Mouse (Mus musculus): ENCODE measurements at regions not wholly inside any gene's neighbourhood (a gene's known extent, or its start where the extent isn't known, plus 50 kb on each side); places are given as distances from the start of the nearest gene placed in this dataset.
A peak's percentile ranks its signal among the peaks of the same experiment; 100 is the strongest.
"Not testable (repeated sequence)": the region's sequence is repeated elsewhere in the genome, so short reads cannot be mapped to it uniquely, and the experiment has no call there.

DNA sequence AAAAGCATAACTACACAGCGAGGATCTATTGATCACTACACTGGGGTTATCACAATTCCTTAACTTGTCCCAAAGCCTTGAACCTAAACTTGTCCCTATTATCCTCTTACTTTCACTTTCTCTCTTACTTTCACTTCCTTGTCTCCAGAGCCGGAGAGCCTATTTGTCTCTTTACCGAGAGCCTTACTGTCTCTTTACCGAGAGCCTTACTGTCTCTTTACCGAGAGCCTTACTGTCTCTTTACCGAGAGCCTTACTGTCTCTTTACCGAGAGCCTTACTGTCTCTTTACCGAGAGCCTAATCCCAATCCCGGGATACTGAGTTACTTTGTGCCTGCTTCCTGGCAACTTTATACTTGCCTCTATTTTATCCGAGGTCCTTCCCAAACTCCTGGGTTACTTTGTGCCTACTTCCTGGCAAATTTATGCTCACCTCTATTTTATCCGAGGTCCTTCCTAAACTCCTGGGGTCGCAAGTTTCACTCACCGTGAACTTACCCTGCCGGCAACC, 335.3 kb upstream of the Ccng1 start:
- H3K9me3 ChIP-seq (replicated peaks; ENCODE audit: control insufficient read depth, low read length); H3K27me3 ChIP-seq (ENCODE audit: control insufficient read depth, insufficient read depth, low read length); H3K4me1 ChIP-seq (ENCODE audit: control insufficient read depth, insufficient read depth, low read length); H3K9ac ChIP-seq (ENCODE audit: low read length); H3K4me2 ChIP-seq (ENCODE audit: low read depth, low read length); ATAC-seq (ENCODE audit: insufficient read depth, low FRiP score); H3K36me3 ChIP-seq (ENCODE audit: control insufficient read depth, insufficient read depth, low read length); H3K27ac ChIP-seq (ENCODE audit: low read length); H3K4me3 ChIP-seq (replicated peaks; ENCODE audit: low read length): not testable (repeated sequence)
- WGBS, result 98% methylated on average over 9 of the region's 14 CpGs

DNA sequence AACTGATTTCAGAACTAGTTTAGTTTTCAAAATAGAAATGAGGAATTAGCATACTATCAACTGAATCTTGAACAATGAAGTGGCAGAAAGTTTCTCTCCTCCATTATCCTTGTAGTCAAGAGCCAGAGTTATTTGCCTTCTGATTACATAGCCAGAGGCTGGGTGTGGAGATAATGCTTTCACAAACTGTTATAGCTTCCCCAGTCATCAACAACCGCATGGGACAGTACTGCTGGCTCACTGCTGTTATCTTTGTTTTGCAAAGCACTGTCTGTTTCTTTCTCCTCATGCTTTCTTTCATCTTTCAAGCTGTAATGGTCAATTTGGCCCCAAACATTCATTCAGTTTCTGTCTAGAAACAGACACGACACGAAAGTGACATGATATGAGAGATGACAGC, 308.5 kb upstream of the Ccng1 start:
- ATAC-seq (ENCODE audit: insufficient read depth, low FRiP score), result no peak
- Histone ChIP-seq H3K4me2 (ENCODE audit: low read depth, low read length) (no peak overlapping the region), H3K4me1 (ENCODE audit: control insufficient read depth, insufficient read depth, low read length) (no peaks in the 10 kb centered on the region), H3K9me3 (replicated peaks; ENCODE audit: control insufficient read depth, low read length) (no peaks in the 10 kb centered on the region), H3K27me3 (ENCODE audit: control insufficient read depth, insufficient read depth, low read length) (no peaks in the 10 kb centered on the region), H3K27ac (ENCODE audit: low read length) (no peak overlapping the region), H3K4me3 (replicated peaks; ENCODE audit: low read length) (no peak overlapping the region), H3K36me3 (ENCODE audit: control insufficient read depth, insufficient read depth, low read length) (no peaks in the 10 kb centered on the region), H3K9ac (ENCODE audit: low read length) (no peak overlapping the region)
- 67% methylated on average over 3 of the region's 3 CpGs for WGBS

DNA sequence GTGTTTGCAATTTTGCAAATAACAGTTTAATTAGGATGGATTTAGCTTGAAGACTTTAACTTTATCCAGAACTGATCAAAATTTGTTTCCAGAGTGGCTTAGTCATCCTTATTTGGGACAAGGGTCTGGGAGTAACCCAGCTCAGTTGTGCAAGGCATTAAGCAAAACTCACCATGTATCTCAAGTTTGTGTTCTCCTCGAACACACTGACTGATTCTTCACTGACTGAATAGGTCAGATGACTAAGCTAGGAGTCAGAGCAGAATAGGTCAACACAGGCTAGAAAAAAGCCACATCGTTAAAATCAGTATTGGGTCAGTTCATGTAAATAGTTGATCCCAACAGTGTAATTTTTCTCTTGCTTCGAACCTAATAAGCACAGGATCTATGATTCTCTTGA, 302.7 kb upstream of the Ccng1 start:
- H3K27ac ChIP-seq (ENCODE audit: low read length), result no peak overlapping the region
- H3K4me3 ChIP-seq (replicated peaks; ENCODE audit: low read length), result no peak overlapping the region
- no peaks in the 10 kb centered on the region for H3K4me1 ChIP-seq (ENCODE audit: control insufficient read depth, insufficient read depth, low read length)
- no peaks in the 10 kb centered on the region for H3K9me3 ChIP-seq (replicated peaks; ENCODE audit: control insufficient read depth, low read length)
- H3K27me3 ChIP-seq (ENCODE audit: control insufficient read depth, insufficient read depth, low read length), result no peaks in the 10 kb centered on the region
- ATAC-seq (ENCODE audit: insufficient read depth, low FRiP score), result no peak
- 64% methylated on average over 3 of the region's 3 CpGs for WGBS
- H3K9ac ChIP-seq (ENCODE audit: low read length), result no peak overlapping the region
- no peak overlapping the region for H3K4me2 ChIP-seq (ENCODE audit: low read depth, low read length)
- H3K36me3 ChIP-seq (ENCODE audit: control insufficient read depth, insufficient read depth, low read length), result no peaks in the 10 kb centered on the region

DNA sequence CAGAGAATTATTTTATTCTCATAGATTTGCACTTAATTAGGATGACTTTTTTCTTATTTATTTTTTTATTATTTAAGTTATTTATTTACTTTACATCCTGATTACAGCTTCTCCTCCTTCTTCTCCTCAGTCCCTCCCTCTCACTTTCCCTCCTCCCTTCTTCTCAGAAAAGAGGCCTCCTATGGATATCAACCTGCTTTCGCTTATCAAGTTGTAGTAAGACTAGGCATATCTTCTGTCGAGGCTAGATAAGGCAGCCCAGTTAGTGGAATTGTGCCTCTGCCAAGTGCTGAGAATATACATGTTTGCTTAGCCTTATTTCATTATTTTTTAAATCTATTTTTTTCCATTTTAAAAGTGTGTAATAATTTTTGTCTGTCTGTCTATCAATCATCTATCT, 274.9 kb upstream of the Ccng1 start:
- no peak overlapping the region for H3K9ac ChIP-seq (ENCODE audit: low read length)
- WGBS, result 77% methylated on average over 2 of the region's 2 CpGs
- H3K4me3 ChIP-seq (replicated peaks; ENCODE audit: low read length), result no peak overlapping the region
- H3K27ac ChIP-seq (ENCODE audit: low read length), result no peak overlapping the region
- H3K9me3 ChIP-seq (replicated peaks; ENCODE audit: control insufficient read depth, low read length), result no peaks in the 10 kb centered on the region
- no peaks in the 10 kb centered on the region for H3K27me3 ChIP-seq (ENCODE audit: control insufficient read depth, insufficient read depth, low read length)
- ATAC-seq (ENCODE audit: insufficient read depth, low FRiP score), result no peak
- H3K36me3 ChIP-seq (ENCODE audit: control insufficient read depth, insufficient read depth, low read length), result no peaks in the 10 kb centered on the region
- no peaks in the 10 kb centered on the region for H3K4me1 ChIP-seq (ENCODE audit: control insufficient read depth, insufficient read depth, low read length)
- no peak overlapping the region for H3K4me2 ChIP-seq (ENCODE audit: low read depth, low read length)

DNA sequence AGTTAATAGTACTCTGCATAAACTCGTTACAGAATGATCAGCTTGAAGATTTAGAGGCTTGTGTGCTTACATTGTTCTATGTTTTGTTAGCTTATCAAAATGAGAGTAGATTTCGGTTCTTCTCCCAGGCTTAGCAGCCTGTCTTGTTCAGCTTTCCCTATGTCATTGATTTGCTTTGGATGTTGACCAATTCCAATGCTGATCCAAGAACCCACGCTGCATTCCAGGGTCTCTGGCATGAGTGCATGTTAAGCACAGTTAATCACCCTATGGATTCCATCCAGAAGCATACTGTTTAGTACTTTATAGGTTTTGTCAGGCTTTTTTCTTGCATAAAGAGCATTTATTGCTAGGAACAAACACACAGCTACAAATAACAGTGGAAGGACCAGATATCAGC, 255.0 kb upstream of the Ccng1 start:
- ATAC-seq (ENCODE audit: insufficient read depth, low FRiP score), result no peak
- Histone ChIP-seq H3K36me3 (ENCODE audit: control insufficient read depth, insufficient read depth, low read length) (no peaks in the 10 kb centered on the region), H3K9me3 (replicated peaks; ENCODE audit: control insufficient read depth, low read length) (no peaks in the 10 kb centered on the region), H3K4me2 (ENCODE audit: low read depth, low read length) (no peak overlapping the region), H3K27ac (ENCODE audit: low read length) (no peak overlapping the region), H3K4me3 (replicated peaks; ENCODE audit: low read length) (no peak overlapping the region), H3K4me1 (ENCODE audit: control insufficient read depth, insufficient read depth, low read length) (no peaks in the 10 kb centered on the region), H3K9ac (ENCODE audit: low read length) (no peak overlapping the region), H3K27me3 (ENCODE audit: control insufficient read depth, insufficient read depth, low read length) (no peaks in the 10 kb centered on the region)
- 51% methylated on average over 3 of the region's 3 CpGs for WGBS

DNA sequence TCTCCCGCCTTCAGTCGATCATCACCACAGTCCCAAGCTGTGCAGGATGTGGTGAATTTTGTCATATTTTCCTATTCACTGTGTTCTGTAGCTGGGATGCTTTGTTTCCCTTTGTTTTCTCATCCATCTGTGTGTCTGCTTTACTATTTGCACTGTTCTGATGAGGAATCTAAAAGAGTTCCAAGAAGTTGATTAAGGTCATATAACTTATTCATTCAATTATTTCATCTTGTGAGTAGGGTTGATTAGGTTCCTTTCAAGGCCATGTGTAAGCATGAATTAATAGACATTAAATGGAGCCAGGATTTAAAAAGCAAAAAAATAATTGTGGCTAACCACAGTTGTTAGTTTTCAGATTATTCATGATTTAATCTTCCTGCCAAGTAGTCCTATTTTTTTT, 217.7 kb upstream of the Ccng1 start:
- Histone ChIP-seq H3K27ac (ENCODE audit: low read length) (no peak overlapping the region), H3K4me1 (ENCODE audit: control insufficient read depth, insufficient read depth, low read length) (no peaks in the 10 kb centered on the region), H3K9ac (ENCODE audit: low read length) (no peak overlapping the region), H3K36me3 (ENCODE audit: control insufficient read depth, insufficient read depth, low read length) (no peaks in the 10 kb centered on the region), H3K9me3 (replicated peaks; ENCODE audit: control insufficient read depth, low read length) (no peaks in the 10 kb centered on the region), H3K4me3 (replicated peaks; ENCODE audit: low read length) (no peak overlapping the region), H3K4me2 (ENCODE audit: low read depth, low read length) (no peak overlapping the region), H3K27me3 (ENCODE audit: control insufficient read depth, insufficient read depth, low read length) (no peaks in the 10 kb centered on the region)
- 52% methylated on average over 2 of the region's 2 CpGs for WGBS
- ATAC-seq (ENCODE audit: insufficient read depth, low FRiP score), result no peak

DNA sequence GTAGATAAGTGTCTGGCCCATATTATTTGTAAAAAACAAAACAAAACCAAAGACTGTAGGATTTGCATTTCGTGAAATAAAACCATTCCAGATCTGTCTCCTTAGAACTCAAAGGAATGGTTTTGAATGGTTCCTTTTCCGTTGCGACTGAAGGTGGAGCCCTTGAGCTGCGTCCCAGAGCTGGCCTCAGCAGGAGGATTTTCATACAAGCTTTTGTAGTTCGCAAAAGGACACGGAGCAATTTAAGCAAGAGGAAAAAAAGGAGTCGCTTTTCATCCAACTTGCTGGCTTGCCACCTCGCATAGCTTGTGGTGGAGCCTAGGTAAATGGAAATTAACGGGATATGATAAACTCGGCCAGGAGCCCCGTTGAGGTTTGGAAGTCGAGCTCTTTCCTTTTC, 172.1 kb upstream of the Ccng1 start:
- Histone ChIP-seq H3K4me2 (ENCODE audit: low read depth, low read length) (peak overlapping the region; percentile 63), H3K4me3 (replicated peaks; ENCODE audit: low read length) (peak overlapping the region; percentile 42), H3K9me3 (replicated peaks; ENCODE audit: control insufficient read depth, low read length) (no peaks in the 10 kb centered on the region), H3K36me3 (ENCODE audit: control insufficient read depth, insufficient read depth, low read length) (no peaks in the 10 kb centered on the region), H3K27me3 (ENCODE audit: control insufficient read depth, insufficient read depth, low read length) (no peaks in the 10 kb centered on the region), H3K27ac (ENCODE audit: low read length) (no peak overlapping the region), H3K4me1 (ENCODE audit: control insufficient read depth, insufficient read depth, low read length) (no peaks in the 10 kb centered on the region), H3K9ac (ENCODE audit: low read length) (no peak overlapping the region)
- 2% methylated on average over 12 of the region's 12 CpGs for WGBS
- ATAC-seq (ENCODE audit: insufficient read depth, low FRiP score), result no peak

DNA sequence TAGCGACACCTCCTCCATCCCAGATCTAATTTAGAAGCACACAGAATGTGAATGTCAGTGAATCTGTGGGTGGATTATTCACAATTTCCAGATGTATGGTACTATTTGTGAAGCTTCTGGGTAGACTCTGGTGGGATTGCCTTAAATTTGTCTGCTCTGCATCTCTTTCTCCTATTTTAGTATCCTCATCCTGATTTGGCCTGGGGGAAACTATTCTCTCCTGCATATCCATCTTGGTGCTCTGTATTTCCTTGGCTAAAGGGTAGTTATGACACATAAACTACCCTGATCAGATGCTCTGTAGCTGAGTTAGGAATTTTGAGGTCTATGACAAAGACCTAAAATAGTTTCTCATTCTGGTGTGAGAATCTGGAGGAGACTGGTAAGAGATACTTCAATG, 136.4 kb upstream of the Ccng1 start:
- no peak for ATAC-seq (ENCODE audit: insufficient read depth, low FRiP score)
- Histone ChIP-seq H3K4me1 (ENCODE audit: control insufficient read depth, insufficient read depth, low read length) (no peaks in the 10 kb centered on the region), H3K4me3 (replicated peaks; ENCODE audit: low read length) (no peak overlapping the region), H3K9ac (ENCODE audit: low read length) (no peak overlapping the region), H3K27me3 (ENCODE audit: control insufficient read depth, insufficient read depth, low read length) (no peaks in the 10 kb centered on the region), H3K4me2 (ENCODE audit: low read depth, low read length) (no peak overlapping the region), H3K27ac (ENCODE audit: low read length) (no peak overlapping the region), H3K9me3 (replicated peaks; ENCODE audit: control insufficient read depth, low read length) (no peaks in the 10 kb centered on the region), H3K36me3 (ENCODE audit: control insufficient read depth, insufficient read depth, low read length) (no peaks in the 10 kb centered on the region)
- 93% methylated on average over 1 of the region's 1 CpGs for WGBS

DNA sequence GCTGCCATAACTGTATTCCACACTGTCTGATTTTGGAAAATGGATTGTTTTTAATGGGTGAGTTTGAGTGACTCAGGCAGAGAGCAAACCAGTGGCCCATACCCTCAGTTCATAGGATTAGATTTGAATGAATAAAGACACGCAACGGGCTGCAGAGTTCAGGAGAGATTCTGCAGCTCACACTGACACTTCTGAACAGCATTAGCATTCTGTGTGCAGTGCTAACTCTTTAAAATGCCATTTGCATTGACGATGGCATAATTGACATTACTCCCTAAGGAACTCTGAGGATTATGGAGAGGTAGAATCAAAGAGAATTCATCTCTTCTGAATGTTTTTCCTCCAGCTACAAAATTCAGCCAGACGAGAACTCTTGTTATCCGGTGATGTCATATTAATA, 129.4 kb upstream of the Ccng1 start:
- no peaks in the 10 kb centered on the region for H3K27me3 ChIP-seq (ENCODE audit: control insufficient read depth, insufficient read depth, low read length)
- no peak overlapping the region for H3K27ac ChIP-seq (ENCODE audit: low read length)
- no peak overlapping the region for H3K4me3 ChIP-seq (replicated peaks; ENCODE audit: low read length)
- no peak overlapping the region for H3K9ac ChIP-seq (ENCODE audit: low read length)
- H3K36me3 ChIP-seq (ENCODE audit: control insufficient read depth, insufficient read depth, low read length), result no peaks in the 10 kb centered on the region
- ATAC-seq (ENCODE audit: insufficient read depth, low FRiP score), result no peak
- H3K4me1 ChIP-seq (ENCODE audit: control insufficient read depth, insufficient read depth, low read length), result no peaks in the 10 kb centered on the region
- 78% methylated on average over 5 of the region's 5 CpGs for WGBS
- H3K9me3 ChIP-seq (replicated peaks; ENCODE audit: control insufficient read depth, low read length), result no peaks in the 10 kb centered on the region
- H3K4me2 ChIP-seq (ENCODE audit: low read depth, low read length), result no peak overlapping the region

DNA sequence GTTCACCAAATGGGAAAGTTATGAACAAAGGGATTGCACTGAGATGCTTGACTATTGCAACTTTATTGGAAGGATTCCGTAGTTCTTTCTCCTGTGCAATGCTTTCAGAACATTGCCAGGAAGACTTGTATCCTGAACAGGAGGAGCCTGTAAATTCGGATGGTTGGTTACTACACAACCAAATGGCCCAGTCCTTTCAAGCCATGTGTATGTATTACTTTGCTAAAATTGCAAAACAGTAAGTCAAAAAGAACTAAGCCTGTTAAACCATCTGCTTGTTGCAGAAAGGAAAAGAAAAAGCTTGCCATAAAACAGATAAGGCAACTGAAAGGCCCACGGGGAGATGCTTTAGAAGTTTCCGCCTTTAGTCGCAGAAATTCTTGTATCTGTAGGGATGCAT, 124.5 kb upstream of the Ccng1 start:
- 84% methylated on average over 5 of the region's 5 CpGs for WGBS
- Histone ChIP-seq H3K4me1 (ENCODE audit: control insufficient read depth, insufficient read depth, low read length) (no peaks in the 10 kb centered on the region), H3K36me3 (ENCODE audit: control insufficient read depth, insufficient read depth, low read length) (no peaks in the 10 kb centered on the region), H3K27me3 (ENCODE audit: control insufficient read depth, insufficient read depth, low read length) (no peaks in the 10 kb centered on the region), H3K4me3 (replicated peaks; ENCODE audit: low read length) (no peak overlapping the region), H3K4me2 (ENCODE audit: low read depth, low read length) (no peak overlapping the region), H3K27ac (ENCODE audit: low read length) (no peak overlapping the region), H3K9ac (ENCODE audit: low read length) (no peak overlapping the region), H3K9me3 (replicated peaks; ENCODE audit: control insufficient read depth, low read length) (no peaks in the 10 kb centered on the region)
- no peak for ATAC-seq (ENCODE audit: insufficient read depth, low FRiP score)
